Mouse (Mus musculus) cerebellum, adult 11 months (tissue): ENCODE measurements at regions not wholly inside any gene's neighbourhood (a gene's known extent, or its start where the extent isn't known, plus 50 kb on each side); places are given as distances from the start of the nearest gene placed in this dataset.

Experiments used
- DNase-seq: peaks from one replicate; pipeline ENCODE4 v3.0.0; 2022

DNA sequence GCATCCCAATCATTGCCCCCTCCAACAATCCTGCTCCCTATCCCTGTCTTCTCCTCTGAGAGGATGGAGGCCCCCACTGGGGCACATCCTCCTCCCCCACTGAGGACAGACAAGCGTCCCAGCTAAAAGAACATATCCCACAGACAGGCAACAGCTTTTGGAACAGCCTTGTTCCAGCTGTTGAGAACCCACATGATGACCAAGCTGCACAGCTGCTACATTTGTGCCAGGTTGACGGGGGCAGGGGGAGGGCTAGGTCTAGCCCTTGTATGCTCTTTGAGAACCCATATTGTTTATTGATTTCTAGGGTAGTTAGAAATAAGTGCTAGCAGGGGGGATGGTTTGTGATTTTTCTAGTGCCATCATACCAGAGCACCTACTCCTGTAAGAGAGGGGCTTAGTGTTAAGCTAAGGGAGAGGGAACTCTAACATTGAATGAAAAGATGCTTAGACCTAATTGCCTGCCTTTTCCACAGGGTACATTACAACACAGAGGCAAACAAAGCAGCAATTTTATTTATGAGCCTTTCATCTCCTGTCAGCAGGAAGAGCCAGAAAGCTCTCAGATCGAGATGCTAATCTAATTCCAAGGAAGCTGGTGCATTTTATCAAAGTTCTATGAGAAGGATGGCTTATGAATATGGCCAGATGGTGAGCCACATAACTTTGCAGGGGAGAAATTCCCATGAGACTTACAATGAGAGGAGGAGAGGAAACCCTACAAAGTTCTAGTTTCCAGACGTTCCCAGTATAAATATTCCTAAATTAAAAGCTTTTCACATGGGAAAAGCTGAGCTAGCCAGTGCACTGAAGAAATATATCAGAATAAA lies 137.6 kb upstream of the Zpld1 start:
- DNase-seq, result no peak

DNA sequence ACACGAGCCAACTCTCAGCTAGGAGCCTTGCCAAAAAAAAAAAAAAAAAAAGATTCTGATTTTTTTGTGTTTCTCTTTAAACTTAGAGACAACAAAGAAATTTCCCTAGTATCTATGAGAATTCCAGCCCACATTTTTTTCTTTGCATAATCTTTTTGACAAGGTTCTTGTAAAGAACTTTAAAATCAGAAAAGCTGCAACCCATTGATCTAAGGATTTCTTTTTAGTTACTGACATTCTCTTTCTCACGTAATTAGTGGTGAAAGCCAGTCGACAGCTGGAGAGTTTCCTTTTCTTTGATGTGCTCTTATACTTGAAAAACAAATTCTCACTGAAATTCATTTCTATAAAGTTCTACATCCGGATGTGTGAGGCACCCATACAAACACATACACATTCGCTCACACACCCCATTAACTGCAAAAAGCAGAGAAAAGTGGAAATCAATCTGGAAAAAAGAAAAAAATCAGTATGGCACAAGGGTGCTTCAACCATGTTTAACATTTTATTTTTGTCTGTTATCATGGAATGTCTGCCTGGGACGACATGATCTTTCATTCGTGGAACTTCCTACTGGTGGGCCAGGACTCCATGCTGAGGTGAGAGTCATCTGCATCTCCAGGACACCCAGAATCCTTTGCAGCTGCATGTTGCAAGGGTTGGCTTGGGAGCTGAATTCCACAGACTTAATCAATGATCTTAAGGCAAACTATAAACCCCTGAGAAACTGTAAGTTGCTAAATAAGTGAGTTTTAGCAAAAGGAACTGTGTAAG lies 124.0 kb upstream of the Zpld1 start:
- no peak for DNase-seq

DNA sequence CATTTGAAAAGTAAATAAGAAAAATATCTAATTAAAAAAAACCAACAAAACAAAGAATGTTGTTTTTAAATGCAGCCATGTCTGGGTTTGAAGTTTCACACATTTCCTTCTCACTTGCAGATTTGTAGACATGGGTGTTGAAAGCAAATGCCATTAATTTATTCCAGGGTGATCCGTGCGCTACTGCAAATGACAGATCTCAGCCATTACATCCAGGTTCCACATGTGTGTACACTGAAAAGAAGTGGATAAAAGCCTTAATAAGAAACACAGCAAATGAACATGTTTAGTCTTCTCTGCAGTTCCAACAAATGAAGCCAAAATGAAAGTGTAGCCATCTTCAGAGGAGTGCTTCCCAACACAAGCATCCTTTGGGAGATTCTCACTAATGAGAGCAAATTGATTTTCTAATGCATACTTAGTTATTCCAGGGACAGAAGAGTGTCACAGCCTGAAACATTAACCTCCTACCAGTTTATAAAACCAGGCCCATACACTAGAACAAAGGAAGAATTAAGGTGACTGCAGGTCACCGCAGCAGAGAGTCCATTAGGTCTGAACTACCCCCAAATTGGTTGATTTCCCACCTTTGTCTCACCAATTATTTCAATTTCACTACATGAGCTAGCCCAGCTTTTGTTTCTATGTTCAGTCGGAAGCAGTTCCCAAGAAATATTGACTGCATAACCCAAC lies 123.2 kb upstream of the Zpld1 start:
- no peak for DNase-seq

DNA sequence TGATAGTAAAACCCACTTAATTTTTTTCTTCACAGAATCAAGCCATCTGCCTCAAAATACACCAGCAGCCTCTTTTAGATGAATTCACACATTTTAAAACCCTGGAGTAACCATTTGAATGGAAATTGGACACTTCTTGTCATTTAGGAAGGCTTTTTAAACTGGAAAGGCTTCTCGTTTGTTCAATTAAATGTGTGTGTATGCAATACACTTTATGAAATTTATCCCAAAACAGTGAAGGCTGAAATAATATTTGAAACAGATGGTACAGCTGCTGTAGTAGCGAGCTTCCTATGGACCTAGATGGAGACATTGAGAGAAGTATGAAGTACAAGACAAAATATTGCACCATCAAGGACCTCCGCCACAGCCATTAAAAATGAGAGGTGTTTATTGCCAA lies 121.1 kb upstream of the Zpld1 start:
- no peak for DNase-seq

DNA sequence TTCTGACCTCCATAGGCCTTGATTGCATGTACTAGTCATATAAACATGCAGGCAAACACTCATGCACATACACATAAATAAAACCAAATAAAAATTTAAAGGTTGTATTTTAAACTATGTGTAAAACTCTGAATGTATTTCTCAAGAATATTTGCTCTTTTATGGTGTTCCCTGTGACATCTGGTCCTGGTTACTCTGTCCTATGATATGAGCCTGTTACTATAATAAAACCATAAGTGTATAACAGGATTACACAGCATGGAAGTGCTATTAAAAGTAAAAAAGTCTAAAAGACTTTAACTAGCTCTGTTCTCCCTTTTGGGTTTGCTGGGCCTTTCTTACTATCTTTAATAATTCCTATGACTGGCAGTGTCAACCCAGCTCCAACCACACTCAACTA lies 103.0 kb upstream of the Zpld1 start:
- no peak for DNase-seq

DNA sequence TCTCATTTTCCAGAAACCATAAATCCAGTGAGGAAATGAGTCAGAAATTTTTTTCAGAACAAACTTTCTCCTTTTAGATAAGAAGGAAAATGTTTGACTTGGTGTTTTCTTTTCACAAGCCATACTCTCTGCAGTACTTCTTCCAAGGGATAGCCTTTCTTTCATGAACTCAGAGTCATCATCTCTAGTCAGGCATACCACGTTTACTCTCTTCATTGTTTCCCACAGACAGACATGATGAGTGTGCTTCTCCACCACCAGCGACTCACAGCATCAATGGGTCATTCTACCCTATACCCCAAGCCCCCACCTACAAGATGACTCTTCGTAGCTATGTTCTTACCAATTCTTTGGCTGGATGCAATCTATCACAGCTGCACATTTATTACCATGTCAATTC lies 97.1 kb upstream of the Zpld1 start:
- DNase-seq, result no peak

DNA sequence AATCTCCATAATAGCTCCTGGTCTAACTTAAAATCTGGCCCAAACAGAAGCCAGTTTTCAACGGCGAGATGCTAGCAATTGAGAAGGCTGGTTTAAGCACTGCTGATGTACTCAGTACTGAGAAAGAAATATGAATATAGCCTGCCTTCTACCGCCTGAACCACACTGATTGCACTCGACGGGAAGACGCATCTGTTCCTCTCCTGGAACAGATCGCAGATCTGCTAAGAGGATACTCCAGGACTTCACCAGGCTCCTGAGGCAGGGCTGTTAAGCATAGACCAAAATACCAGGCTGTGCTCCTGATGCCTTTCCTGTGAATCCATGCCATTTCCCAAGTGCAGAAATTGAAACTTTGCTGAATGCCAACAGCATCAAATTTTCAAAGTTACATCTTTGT lies 92.6 kb upstream of the Zpld1 start:
- DNase-seq, result no peak

DNA sequence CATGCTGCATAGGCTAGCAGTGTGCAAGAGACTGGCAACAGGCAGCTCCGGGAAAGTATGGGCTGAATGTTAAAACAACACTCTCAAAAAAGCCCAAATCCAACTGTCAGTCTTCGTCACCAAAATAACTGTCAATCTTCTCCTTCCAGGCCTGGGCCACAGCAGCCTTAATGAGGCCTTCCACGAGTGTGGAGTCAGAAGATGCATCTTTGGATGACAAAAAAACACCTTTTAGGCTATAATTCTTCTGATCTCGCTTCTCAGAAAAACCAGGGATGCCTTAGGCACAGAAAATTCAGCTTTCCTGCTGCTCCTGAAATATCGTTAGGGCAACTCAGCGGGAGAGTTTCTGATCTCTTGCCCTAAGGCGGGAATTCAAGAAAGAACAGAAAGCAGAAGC lies 82.2 kb upstream of the Zpld1 start:
- no peak for DNase-seq

DNA sequence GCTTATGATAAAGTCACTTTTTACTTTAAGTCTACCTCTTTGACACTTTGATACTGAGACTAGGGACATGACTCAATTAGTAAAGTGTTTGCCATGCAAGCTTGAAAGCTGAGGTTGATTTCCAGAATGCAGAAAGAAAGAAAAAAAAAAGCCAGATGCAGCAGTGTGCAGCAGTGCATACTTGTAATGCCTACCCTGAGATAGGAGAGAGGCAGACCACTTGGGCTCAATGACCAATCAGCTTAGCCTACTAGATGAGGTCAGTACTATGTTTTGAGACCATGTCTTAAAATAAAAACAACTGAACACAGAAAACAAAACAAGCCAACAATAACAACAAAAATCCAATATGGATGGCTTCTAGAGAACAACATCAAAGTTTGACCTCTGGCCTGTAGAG lies 81.4 kb upstream of the Zpld1 start:
- no peak for DNase-seq

DNA sequence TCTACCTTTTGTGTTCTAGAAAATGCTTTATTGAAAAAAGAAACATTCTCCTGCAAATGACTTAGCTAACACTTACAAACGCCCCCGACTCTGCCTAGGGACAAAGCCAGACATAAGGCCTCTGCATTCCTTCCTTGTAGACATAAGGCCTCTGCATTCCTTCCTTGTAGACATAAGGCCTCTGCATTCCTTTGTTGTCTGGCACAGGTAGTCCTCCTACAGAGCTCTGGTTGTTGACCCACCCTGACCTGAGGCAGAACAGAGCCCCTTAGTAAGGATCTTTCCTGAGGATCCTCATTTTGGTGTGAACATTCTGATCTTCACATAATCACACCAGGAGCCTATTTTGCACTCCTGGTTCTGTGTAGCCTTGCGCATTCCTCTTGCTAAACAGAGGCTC lies 80.9 kb upstream of the Zpld1 start:
- no peak for DNase-seq

DNA sequence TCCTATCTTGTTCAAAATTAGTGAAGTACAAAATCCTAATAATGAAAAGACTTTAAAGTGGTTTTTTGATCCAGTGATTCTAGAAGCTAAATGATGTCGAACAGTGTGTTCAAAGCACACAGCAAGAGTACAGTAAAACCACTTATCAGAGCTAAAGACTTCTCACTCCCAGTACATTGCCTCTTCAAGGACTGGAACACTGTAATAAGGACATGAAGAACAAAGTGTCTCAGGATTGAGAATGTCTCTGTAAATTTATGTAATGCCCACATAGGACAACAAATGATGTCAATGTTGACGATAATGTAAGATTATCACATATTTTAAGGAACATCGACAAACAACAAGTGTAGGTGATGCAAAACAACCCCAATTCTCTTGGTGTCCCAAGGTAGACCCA lies 78.1 kb upstream of the Zpld1 start:
- no peak for DNase-seq

DNA sequence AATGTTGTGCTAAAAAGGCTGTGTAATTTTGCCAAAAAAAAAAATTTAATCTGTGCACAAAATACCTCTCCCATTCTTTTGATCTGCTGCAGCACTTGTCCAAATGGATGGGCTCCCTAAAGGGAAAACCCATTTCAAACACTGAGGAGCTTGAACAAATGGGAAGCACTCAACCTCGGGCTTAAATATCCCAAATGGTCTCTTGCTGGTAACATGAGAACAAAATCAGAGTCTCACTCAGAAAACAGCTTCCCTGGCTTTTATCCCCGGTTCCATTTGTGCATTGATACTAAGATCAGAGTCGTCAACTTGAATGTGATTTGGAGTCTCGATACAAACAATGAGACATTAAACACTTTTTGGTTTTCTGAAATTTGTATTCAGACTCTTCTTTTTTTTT lies 59.9 kb upstream of the Zpld1 start:
- DNase-seq, result no peak

DNA sequence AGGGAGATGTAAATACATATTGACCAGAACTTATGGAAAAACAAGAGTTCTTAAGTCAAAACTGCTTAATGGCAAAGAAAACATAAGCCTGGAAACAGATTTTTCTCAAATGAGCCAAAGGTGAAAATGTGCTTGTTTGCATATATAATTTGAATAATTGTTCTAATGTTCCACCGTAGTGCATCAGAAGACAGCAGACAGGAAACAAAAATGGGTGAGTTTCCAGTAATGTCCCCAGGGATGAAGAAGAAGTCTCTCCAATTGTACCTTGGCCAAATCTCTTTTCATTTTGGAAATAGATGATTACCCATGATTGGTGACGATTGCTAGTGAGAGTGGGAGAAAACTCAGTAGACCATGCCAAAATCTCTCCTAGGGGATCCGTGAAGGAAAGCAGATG lies 58.3 kb upstream of the Zpld1 start:
- no peak for DNase-seq
